10 mouse cellular contexts compared by ENCODE assay signal in the genomic region with DNA sequence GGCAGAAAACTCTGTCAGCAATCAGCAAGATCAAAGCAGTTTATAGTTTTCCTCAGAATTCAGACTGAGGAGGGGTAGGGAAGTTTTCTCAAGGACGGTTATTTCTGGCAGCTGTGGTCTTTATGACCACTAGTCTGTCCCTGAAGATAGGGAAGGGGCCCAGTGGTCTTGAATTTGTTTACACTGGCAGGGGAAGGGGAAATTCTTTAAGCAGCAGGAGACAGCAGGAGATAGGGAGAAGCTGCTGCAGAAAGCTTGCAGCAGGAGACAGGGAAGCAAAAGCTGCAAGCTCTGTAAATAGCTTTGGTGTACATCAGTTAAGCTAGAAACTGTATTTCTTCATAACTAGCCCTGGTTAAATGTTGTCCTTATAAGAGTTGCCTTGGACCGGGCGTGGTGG. TPM values are rescaled to one million over a fixed set of nuclear protein-coding genes. Genes with fewer than 3 reads are reported as not detected.
A peak's percentile ranks its signal among the peaks of the same experiment; 100 is the strongest.
DNase-seq lines count a peak whose midpoint lies in the region; ATAC-seq and TF ChIP-seq lines count a peak whose summit lies in the region.
"Had no signal": no experiment of that assay in that cellular context is flagged by ENCODE, and none has a peak within 500 bp of the region (broad histone marks: within the 10 kb centered on the region; RNA-seq: fewer than 3 reads in every experiment).

No protein-coding gene starts in this region.

- H3K9ac ChIP-seq in kidney, embryonic 14.5 days (ENCODE audit: low read depth, low read length), result peak overlapping the region; percentile 18; the same call in 1 of the 2 replicates
- H3K9ac ChIP-seq in stomach, embryonic 15.5 days, result no peak overlapping the region
- H3K9ac ChIP-seq in stomach, postnatal 0 days (ENCODE audit: low read length), result no peak overlapping the region
- H3K9ac ChIP-seq in intestine, embryonic 15.5 days, result no peak overlapping the region
- H3K9ac ChIP-seq in forebrain, embryonic 14.5 days (ENCODE audit: low read length), result no peak overlapping the region
- H3K9ac ChIP-seq: forebrain, embryonic 15.5 days; neural tube, embryonic 13.5 days had no signal

- no peaks in the 10 kb centered on the region for H3K27me3 ChIP-seq in kidney, embryonic 14.5 days (ENCODE audit: control insufficient read depth, insufficient read depth, low read length)
- no peaks in the 10 kb centered on the region for H3K27me3 ChIP-seq in stomach, embryonic 15.5 days (replicated peaks)
- H3K27me3 ChIP-seq in stomach, postnatal 0 days (ENCODE audit: control insufficient read depth, insufficient read depth, low read length), result no peaks in the 10 kb centered on the region
- H3K27me3 ChIP-seq in intestine, embryonic 15.5 days (replicated peaks), result no peaks in the 10 kb centered on the region
- H3K27me3 ChIP-seq in forebrain, embryonic 14.5 days (replicated peaks; ENCODE audit: control insufficient read depth, insufficient read depth, low read length), result no peaks in the 10 kb centered on the region
- H3K27me3 ChIP-seq: forebrain, embryonic 15.5 days; neural tube, embryonic 13.5 days had no signal

- no peak for ATAC-seq in kidney, embryonic 14.5 days (ENCODE audit: low FRiP score, low TSS enrichment)
- no peak for ATAC-seq in stomach, embryonic 15.5 days (ENCODE audit: insufficient read depth, low FRiP score, low read depth)
- no peak for ATAC-seq in stomach, postnatal 0 days (ENCODE audit: low FRiP score, low TSS enrichment)
- no peak for ATAC-seq in intestine, embryonic 15.5 days
- ATAC-seq in forebrain, embryonic 14.5 days, result no peak
- ATAC-seq: forebrain, embryonic 15.5 days had no signal

- no peak overlapping the region; the same call in 1 of the 2 replicates for H3K27ac ChIP-seq in kidney, embryonic 14.5 days (ENCODE audit: low read depth, low read length)
- 0 out of 2 replicates have a peak overlapping the region, but pooled peaks have one; percentile 99 for H3K27ac ChIP-seq in stomach, embryonic 15.5 days
- H3K27ac ChIP-seq in stomach, postnatal 0 days (replicated peaks), result no peak overlapping the region
- peak overlapping the region; percentile 48; the same call in 1 of the 2 replicates for H3K27ac ChIP-seq in intestine, embryonic 15.5 days
- no peak overlapping the region for H3K27ac ChIP-seq in forebrain, embryonic 14.5 days (ENCODE audit: low read depth, low read length)
- H3K27ac ChIP-seq: forebrain, embryonic 15.5 days had no signal

- no peak for TF ChIP-seq EP300 in stomach, postnatal 0 days (optimal IDR thresholded peaks at IDR 0.05)

- 0 out of 2 replicates have a peak, but pooled peaks cover 10% of the 10 kb centered on the region for H3K4me1 ChIP-seq in kidney, embryonic 14.5 days (ENCODE audit: control insufficient read depth, insufficient read depth, low read length)
- H3K4me1 ChIP-seq in stomach, embryonic 15.5 days, result peaks cover 25% of the 10 kb centered on the region; the same call in 1 of the 2 replicates
- no peaks in the 10 kb centered on the region for H3K4me1 ChIP-seq in stomach, postnatal 0 days (replicated peaks; ENCODE audit: control insufficient read depth, insufficient read depth)
- H3K4me1 ChIP-seq in intestine, embryonic 15.5 days (replicated peaks), result peaks cover 32% of the 10 kb centered on the region
- H3K4me1 ChIP-seq in forebrain, embryonic 14.5 days (ENCODE audit: control insufficient read depth, insufficient read depth, low read length), result peaks cover 12% of the 10 kb centered on the region; the same call in 1 of the 2 replicates

- no peak overlapping the region for H3K4me3 ChIP-seq in kidney, embryonic 14.5 days (ENCODE audit: low read length)
- no peak overlapping the region for H3K4me3 ChIP-seq in stomach, embryonic 15.5 days (replicated peaks)
- H3K4me3 ChIP-seq in stomach, postnatal 0 days (ENCODE audit: low read depth, low read length), result no peak overlapping the region
- no peak overlapping the region for H3K4me3 ChIP-seq in intestine, embryonic 15.5 days (replicated peaks)
- no peak overlapping the region for H3K4me3 ChIP-seq in forebrain, embryonic 14.5 days (ENCODE audit: low read depth, low read length)
- H3K4me3 ChIP-seq: forebrain, embryonic 15.5 days; neural tube, embryonic 13.5 days had no signal

- 45% methylated on average over 3 of the region's 3 CpGs for WGBS in kidney, embryonic 14.5 days
- WGBS in stomach, embryonic 15.5 days, result 45% methylated on average over 3 of the region's 3 CpGs
- 55% methylated on average over 3 of the region's 3 CpGs for WGBS in stomach, postnatal 0 days
- 46% methylated on average over 3 of the region's 3 CpGs for WGBS in intestine, embryonic 15.5 days
- WGBS in forebrain, embryonic 14.5 days, result 93% methylated on average over 3 of the region's 3 CpGs

- peaks cover 4% of the 10 kb centered on the region; the same call in 1 of the 2 replicates for H3K36me3 ChIP-seq in kidney, embryonic 14.5 days (ENCODE audit: control insufficient read depth, insufficient read depth, low read length)
- H3K36me3 ChIP-seq in stomach, embryonic 15.5 days, result 0 out of 2 replicates have a peak, but pooled peaks cover 2% of the 10 kb centered on the region
- 0 out of 2 replicates have a peak, but pooled peaks cover 1% of the 10 kb centered on the region for H3K36me3 ChIP-seq in stomach, postnatal 0 days (ENCODE audit: control insufficient read depth, insufficient read depth, low read length)
- no peaks in the 10 kb centered on the region for H3K36me3 ChIP-seq in intestine, embryonic 15.5 days
- H3K36me3 ChIP-seq in forebrain, embryonic 14.5 days (ENCODE audit: control insufficient read depth, insufficient read depth, low read length), result peaks cover 7% of the 10 kb centered on the region; the same call in 1 of the 2 replicates
- H3K36me3 ChIP-seq: forebrain, embryonic 15.5 days had no signal

- TF ChIP-seq CTCF in stomach, postnatal 0 days (IDR thresholded peaks at IDR 0.05; ENCODE audit: low read depth), result no peak

- no peaks in the 10 kb centered on the region for H3K9me3 ChIP-seq in kidney, embryonic 14.5 days (ENCODE audit: control insufficient read depth, low read length)
- H3K9me3 ChIP-seq in stomach, embryonic 15.5 days, result no peaks in the 10 kb centered on the region
- no peaks in the 10 kb centered on the region for H3K9me3 ChIP-seq in stomach, postnatal 0 days (ENCODE audit: control insufficient read depth, low read length)
- no peaks in the 10 kb centered on the region for H3K9me3 ChIP-seq in intestine, embryonic 15.5 days
- H3K9me3 ChIP-seq in forebrain, embryonic 14.5 days (replicated peaks; ENCODE audit: control insufficient read depth, low read length), result no peaks in the 10 kb centered on the region
- H3K9me3 ChIP-seq: forebrain, embryonic 15.5 days; neural tube, embryonic 13.5 days had no signal

- DNase-seq in kidney, adult 11 months, result no peak
- DNase-seq in stomach, postnatal 0 days (ENCODE audit: low spot score), result no peak
- no peak for DNase-seq in forebrain, embryonic 14.5 days (ENCODE audit: low spot score)
- DNase-seq in cerebellum, postnatal 25 days, result no peak
- DNase-seq: right cerebral cortex, postnatal 4 days had no signal

- H3K4me2 ChIP-seq in kidney, embryonic 14.5 days (replicated peaks; ENCODE audit: low read depth, low read length), result no peak overlapping the region
- peak overlapping the region; percentile 24; the same call in 1 of the 2 replicates for H3K4me2 ChIP-seq in stomach, embryonic 15.5 days
- H3K4me2 ChIP-seq in stomach, postnatal 0 days (replicated peaks; ENCODE audit: low read depth), result no peak overlapping the region
- H3K4me2 ChIP-seq in intestine, embryonic 15.5 days (replicated peaks), result 0 out of 2 replicates have a peak overlapping the region, but pooled peaks have one; percentile 56
- no peak overlapping the region for H3K4me2 ChIP-seq in forebrain, embryonic 14.5 days (ENCODE audit: low read length)
- H3K4me2 ChIP-seq: forebrain, embryonic 15.5 days had no signal

RNA-seq across cellular contexts. Expression of a gene that starts 3.2 kb away (rescaled TPM):
- polyA plus RNA-seq in kidney, embryonic 14.5 days (2014; fragmentation: Nextera tagmentation; extraction: Ambion mirVana), result 35.4 and 43.0 TPM in 2 replicates
- polyA plus RNA-seq in stomach, embryonic 15.5 days (2015; fragmentation: Nextera tagmentation; extraction: Ambion mirVana), result 46.3 and 49.1 TPM in 2 replicates
- polyA plus RNA-seq in stomach, postnatal 0 days (2015; fragmentation: Nextera tagmentation; extraction: Ambion mirVana), result 35.8 and 36.4 TPM in 2 replicates
- 45.3 and 47.1 TPM in 2 replicates for polyA plus RNA-seq in intestine, embryonic 15.5 days (2015; fragmentation: Nextera tagmentation; extraction: Ambion mirVana)
- 37.3 and 37.9 TPM in 2 replicates for polyA plus RNA-seq in forebrain, embryonic 14.5 days (2014; fragmentation: Nextera tagmentation; extraction: Ambion mirVana)

RNA-seq across cellular contexts. Expression of a gene that starts 16.5 kb away (rescaled TPM):
- polyA plus RNA-seq in kidney, embryonic 14.5 days (2014; fragmentation: Nextera tagmentation; extraction: Ambion mirVana), result 187 and 203 TPM in 2 replicates
- polyA plus RNA-seq in stomach, embryonic 15.5 days (2015; fragmentation: Nextera tagmentation; extraction: Ambion mirVana), result 105 and 117 TPM in 2 replicates
- polyA plus RNA-seq in stomach, postnatal 0 days (2015; fragmentation: Nextera tagmentation; extraction: Ambion mirVana), result 60.9 and 66.3 TPM in 2 replicates
- 113 and 122 TPM in 2 replicates for polyA plus RNA-seq in intestine, embryonic 15.5 days (2015; fragmentation: Nextera tagmentation; extraction: Ambion mirVana)
- polyA plus RNA-seq in forebrain, embryonic 14.5 days (2014; fragmentation: Nextera tagmentation; extraction: Ambion mirVana), result 163 and 181 TPM in 2 replicates

RNA-seq across cellular contexts. Expression of a gene that starts 39.6 kb away (rescaled TPM):
- polyA plus RNA-seq in kidney, embryonic 14.5 days (2014; fragmentation: Nextera tagmentation; extraction: Ambion mirVana), result 16.0 and 40.3 TPM in 2 replicates
- polyA plus RNA-seq in stomach, embryonic 15.5 days (2015; fragmentation: Nextera tagmentation; extraction: Ambion mirVana), result 26.2 and 26.9 TPM in 2 replicates
- 19.9 and 20.8 TPM in 2 replicates for polyA plus RNA-seq in stomach, postnatal 0 days (2015; fragmentation: Nextera tagmentation; extraction: Ambion mirVana)
- 25.7 and 26.5 TPM in 2 replicates for polyA plus RNA-seq in intestine, embryonic 15.5 days (2015; fragmentation: Nextera tagmentation; extraction: Ambion mirVana)
- polyA plus RNA-seq in forebrain, embryonic 14.5 days (2014; fragmentation: Nextera tagmentation; extraction: Ambion mirVana), result 44.8 and 46.7 TPM in 2 replicates

Comparison
In these comparisons a context has a peak if more than half of its experiments do, and no peak if none do; other contexts are left out.
1. H3K27ac ChIP-seq: peak in stomach, embryonic 15.5 days (single experiment) and intestine, embryonic 15.5 days (single experiment); none in kidney, embryonic 14.5 days (single experiment), stomach, postnatal 0 days (single experiment) and forebrain, embryonic 14.5 days (single experiment).
2. H3K4me2 ChIP-seq: peak in stomach, embryonic 15.5 days (single experiment) and intestine, embryonic 15.5 days (single experiment); none in kidney, embryonic 14.5 days (single experiment), stomach, postnatal 0 days (single experiment) and forebrain, embryonic 14.5 days (single experiment).